Mouse (Mus musculus) bone marrow macrophage, adult 2 months (primary cell): ENCODE results near the gene En1.

Experiments used
- CTCF ChIP-seq: IDR thresholded peaks from 2 replicates; pipeline ENCODE4 v1.5.1; 2012; ENCODE audit warnings: low read depth, mild to moderate bottlenecking, low read length, moderate library complexity
- POLR2A ChIP-seq: IDR thresholded peaks from 2 replicates; pipeline ENCODE4 v1.6.1; 2012; ENCODE audit warnings: mild to moderate bottlenecking, low read depth, low read length, borderline replicate concordance

- no peak for TF ChIP-seq POLR2A
- TF ChIP-seq CTCF, result no peak
Measured at GRCm38 (mm10) chr1:120614307-120615100, 12.3 kb downstream of the En1 start.
